Mouse (Mus musculus) embryonic facial prominence, embryonic 11.5 days (tissue): Measurements from ENCODE around the gene Klhl33. TPM values are rescaled to one million over a fixed set of nuclear protein-coding genes. Genes with fewer than 3 reads are reported as not detected.

Experiments
- ATAC-seq: fragments of 200-750 bp; cut with Nextera tagmentation; replicated peaks from 2 replicates; pipeline ENCODE4 v1.8.0; 2017; ENCODE audit warnings: low read depth; ENCODE audit not compliant: insufficient number of reproducible peaks, low FRiP score, low TSS enrichment
- DNase-seq: peaks from one replicate; pipeline ENCODE4 v3.0.0-alpha.2; 2015; ENCODE audit warnings: low spot score
- H3K27ac ChIP-seq: fragments of 300-500 bp; sonication (generic); replicated peaks from 2 replicates; pipeline ENCODE4 v1.5.1; 2014; ENCODE audit warnings: mild to moderate bottlenecking, low read depth, low read length, control low read depth
- H3K27me3 ChIP-seq: fragments of 300-500 bp; sonication (generic); 2 replicates; pipeline ENCODE4 v1.6.1; 2014; ENCODE audit warnings: mild to moderate bottlenecking, low read length, moderate library complexity, mixed read lengths; ENCODE audit not compliant: control insufficient read depth, insufficient read depth
- H3K36me3 ChIP-seq: fragments of 300-500 bp; sonication (generic); replicated peaks from 2 replicates; pipeline ENCODE4 v1.6.1; 2014; ENCODE audit warnings: low read depth, mild to moderate bottlenecking, low read length, moderate library complexity, mixed read lengths; ENCODE audit not compliant: control insufficient read depth, insufficient read depth
- H3K4me1 ChIP-seq: fragments of 300-500 bp; sonication (generic); 2 replicates; pipeline ENCODE4 v1.6.1; 2014; ENCODE audit warnings: low read length, mixed read lengths; ENCODE audit not compliant: control insufficient read depth, insufficient read depth
- H3K4me2 ChIP-seq: fragments of 300-500 bp; sonication (generic); 2 replicates; pipeline ENCODE4 v1.6.1; 2014; ENCODE audit warnings: low read depth, mild to moderate bottlenecking, control low read depth, low read length, moderate library complexity
- H3K4me3 ChIP-seq: fragments of 300-500 bp; sonication (generic); 2 replicates; pipeline ENCODE4 v1.5.1; 2014; ENCODE audit warnings: low read depth, low read length, control low read depth
- H3K9ac ChIP-seq: fragments of 300-500 bp; sonication (generic); replicated peaks from 2 replicates; pipeline ENCODE4 v1.6.1; 2014; ENCODE audit warnings: mild to moderate bottlenecking, control low read depth, low read length
- H3K9me3 ChIP-seq: fragments of 300-500 bp; sonication (generic); replicated peaks from 2 replicates; pipeline ENCODE4 v1.6.1; 2016; ENCODE audit warnings: mild to moderate bottlenecking, low read length, inconsistent platforms, mixed read lengths; ENCODE audit not compliant: control insufficient read depth
- WGBS: fragments of 180-500 bp; shearing (Covaris S2); extraction: QIAGEN DNeasy Blood & Tissue Kit; methylation state at CpG from one replicate; pipeline ENCODE4 v1.1.7; 2014; 5-methylcytosine and 5-hydroxymethylcytosine counted together
- polyA plus RNA-seq: library from polyadenylated mRNA; unstranded; fragments of >200 nt; fragmentation: Nextera tagmentation; extraction: Ambion mirVana; gene quantifications from 2 replicates; pipeline ENCODE4 v1.2.1, GENCODE M21; 2014

Gene Klhl33
- polyA plus RNA-seq, 1 experiment from 2014 or later: 0.15 TPM

GRCm38 (mm10) chr14:50862641-50863040, 34.7 kb downstream of the Klhl33 start:
- Histone ChIP-seq H3K4me1 (no peaks in the 10 kb centered on the region), H3K4me2 (no peak overlapping the region), H3K4me3 (no peak overlapping the region), H3K36me3 (no peaks in the 10 kb centered on the region), H3K27me3 (no peaks in the 10 kb centered on the region), H3K9ac (no peak overlapping the region), H3K27ac (no peak overlapping the region), H3K9me3 (no peaks in the 10 kb centered on the region)
- DNase-seq (no peak), ATAC-seq (no peak)
- WGBS: 92% methylated on average over 10 of the region's 10 CpGs

GRCm38 (mm10) chr14:50855788-50856187, 41.5 kb downstream of the Klhl33 start:
- Histone ChIP-seq H3K4me2 (no peak overlapping the region), H3K27me3 (no peaks in the 10 kb centered on the region), H3K9ac (no peak overlapping the region), H3K4me1 (no peaks in the 10 kb centered on the region), H3K4me3 (no peak overlapping the region), H3K36me3 (no peaks in the 10 kb centered on the region), H3K9me3 (no peaks in the 10 kb centered on the region), H3K27ac (no peak overlapping the region)
- DNase-seq (no peak), ATAC-seq (no peak)
- 86% methylated on average over 5 of the region's 5 CpGs for WGBS

Other genes starting within 250 kb of the Klhl33 start
- not detected in 2 replicates for gene Olfr747, start 204.3 kb downstream of the Klhl33 start, polyA plus RNA-seq
- gene Olfr748, start 190.1 kb downstream of the Klhl33 start, polyA plus RNA-seq: not detected in 2 replicates
- not detected in 2 replicates for gene Olfr749, start 152.4 kb downstream of the Klhl33 start, polyA plus RNA-seq
- gene Ttc5, start 112.0 kb downstream of the Klhl33 start, polyA plus RNA-seq: 88.7 and 93.8 TPM in 2 replicates
- not detected in 2 replicates for gene Ccnb1ip1, start 89.8 kb downstream of the Klhl33 start, polyA plus RNA-seq
- gene Parp2, start 89.7 kb downstream of the Klhl33 start, polyA plus RNA-seq: 70.0 and 75.8 TPM in 2 replicates
- gene Tep1, start 26.9 kb downstream of the Klhl33 start, polyA plus RNA-seq: 5.3 and 5.5 TPM in 2 replicates
- gene Osgep, start 27.4 kb upstream of the Klhl33 start, polyA plus RNA-seq: 188 and 208 TPM in 2 replicates
- gene Apex1, start 27.5 kb upstream of the Klhl33 start, polyA plus RNA-seq: 471 and 486 TPM in 2 replicates
- 49.1 and 52.4 TPM in 2 replicates for gene Pip4p1, start 33.3 kb upstream of the Klhl33 start, polyA plus RNA-seq
- 72.0 and 72.8 TPM in 2 replicates for gene Pnp, start 33.6 kb upstream of the Klhl33 start, polyA plus RNA-seq
- gene Gm49342, start 47.0 kb upstream of the Klhl33 start, polyA plus RNA-seq: not detected in 2 replicates
- gene Pnp2, start 58.5 kb upstream of the Klhl33 start, polyA plus RNA-seq: 0.36 and 0.47 TPM in 2 replicates
- gene Rnase10, start 110.2 kb upstream of the Klhl33 start, polyA plus RNA-seq: 0.13 TPM in 1 of 2 replicates, not detected in the other
- not detected in 2 replicates for gene Rnase9, start 144.4 kb upstream of the Klhl33 start, polyA plus RNA-seq
- not detected in 2 replicates for gene Rnase11, start 152.7 kb upstream of the Klhl33 start, polyA plus RNA-seq
- gene Rnase12, start 160.2 kb upstream of the Klhl33 start, polyA plus RNA-seq: not detected in 2 replicates
- gene Olfr750, start 176.9 kb upstream of the Klhl33 start, polyA plus RNA-seq: not detected in 2 replicates
- 14.4 and 14.7 TPM in 2 replicates for gene Rnase4, start 193.6 kb upstream of the Klhl33 start, polyA plus RNA-seq
- gene Ang, start 193.6 kb upstream of the Klhl33 start, polyA plus RNA-seq: 2.2 and 2.6 TPM in 2 replicates
- not detected in 2 replicates for gene Eddm3b, start 216.9 kb upstream of the Klhl33 start, polyA plus RNA-seq
- gene Rnase6, start 226.4 kb upstream of the Klhl33 start, polyA plus RNA-seq: not detected in 2 replicates
- not detected in 2 replicates for gene Rnase1, start 249.3 kb upstream of the Klhl33 start, polyA plus RNA-seq